Mouse (Mus musculus) lung, postnatal 10 days (tissue): ENCODE data around the gene Mllt10.
A peak's percentile ranks its signal among the peaks of the same experiment; 100 is the strongest.

Source experiments
- DNase-seq: peaks from one replicate; pipeline ENCODE4 v3.0.0; 2021

Mllt10 gene

GRCm38 (mm10) chr2:18055016-18055928 is at the start of gene Mllt10:
Gene Mllt10 (plus strand): TSS chr2:18055237.
- no peak for DNase-seq

GRCm38 (mm10) chr2:18011226-18011625 is 43.8 kb upstream of the Mllt10 start:
- no peak for DNase-seq

DNA sequence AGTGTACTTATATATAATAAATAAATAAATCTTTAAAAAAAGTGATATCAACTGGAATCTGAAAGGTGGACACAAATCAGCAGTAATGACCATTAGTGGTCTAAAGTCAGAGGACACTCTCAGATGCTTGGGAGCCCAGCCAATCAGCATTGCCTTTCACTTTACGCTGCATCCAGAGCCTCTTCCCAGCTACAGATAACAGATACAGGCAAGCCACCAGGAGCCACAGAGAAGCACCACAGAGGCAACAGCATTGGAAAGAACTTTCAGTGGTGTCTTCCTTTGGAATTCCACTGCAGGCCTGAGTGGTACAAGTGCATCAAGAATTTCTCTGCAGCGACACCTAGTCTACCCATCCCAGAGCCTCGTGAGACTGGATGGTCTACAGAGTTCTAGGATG is 42.2 kb upstream of the Mllt10 start:
- DNase-seq: no peak

- DNase-seq: no peak
These were observed 39.5 kb upstream of the Mllt10 start for GRCm38 (mm10) chr2:18015581-18015980.

GRCm38 (mm10) chr2:18016639-18017038 is 38.4 kb upstream of the Mllt10 start:
- no peak for DNase-seq

DNA sequence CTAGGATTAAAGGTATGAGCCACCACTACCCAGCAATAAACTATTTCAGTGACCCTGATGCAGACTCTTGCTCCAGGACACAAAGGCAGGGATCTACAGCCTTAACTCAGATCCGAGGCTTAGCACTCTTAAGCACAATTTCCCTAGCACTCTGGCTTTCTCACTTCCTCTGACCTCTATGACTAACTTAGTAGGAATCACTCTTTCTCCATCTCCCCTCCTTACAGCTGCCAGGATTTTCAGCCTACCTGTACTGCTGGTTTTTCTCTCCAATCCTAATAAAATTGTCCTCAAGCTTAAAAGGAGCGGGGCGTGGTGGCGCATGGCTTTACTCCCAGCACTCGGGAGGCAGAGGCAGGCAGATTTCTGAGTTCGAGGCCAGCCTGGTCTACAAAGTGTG is 37.7 kb upstream of the Mllt10 start:
- DNase-seq: no peak

GRCm38 (mm10) chr2:18019122-18019521 is 35.9 kb upstream of the Mllt10 start:
- DNase-seq: no peak

- no peak for DNase-seq
These were observed 32.2 kb upstream of the Mllt10 start for GRCm38 (mm10) chr2:18022886-18023285.

GRCm38 (mm10) chr2:18025116-18025515 is 29.9 kb upstream of the Mllt10 start:
- DNase-seq: no peak

GRCm38 (mm10) chr2:18025781-18026115 is 29.3 kb upstream of the Mllt10 start:
- no peak for DNase-seq

DNA sequence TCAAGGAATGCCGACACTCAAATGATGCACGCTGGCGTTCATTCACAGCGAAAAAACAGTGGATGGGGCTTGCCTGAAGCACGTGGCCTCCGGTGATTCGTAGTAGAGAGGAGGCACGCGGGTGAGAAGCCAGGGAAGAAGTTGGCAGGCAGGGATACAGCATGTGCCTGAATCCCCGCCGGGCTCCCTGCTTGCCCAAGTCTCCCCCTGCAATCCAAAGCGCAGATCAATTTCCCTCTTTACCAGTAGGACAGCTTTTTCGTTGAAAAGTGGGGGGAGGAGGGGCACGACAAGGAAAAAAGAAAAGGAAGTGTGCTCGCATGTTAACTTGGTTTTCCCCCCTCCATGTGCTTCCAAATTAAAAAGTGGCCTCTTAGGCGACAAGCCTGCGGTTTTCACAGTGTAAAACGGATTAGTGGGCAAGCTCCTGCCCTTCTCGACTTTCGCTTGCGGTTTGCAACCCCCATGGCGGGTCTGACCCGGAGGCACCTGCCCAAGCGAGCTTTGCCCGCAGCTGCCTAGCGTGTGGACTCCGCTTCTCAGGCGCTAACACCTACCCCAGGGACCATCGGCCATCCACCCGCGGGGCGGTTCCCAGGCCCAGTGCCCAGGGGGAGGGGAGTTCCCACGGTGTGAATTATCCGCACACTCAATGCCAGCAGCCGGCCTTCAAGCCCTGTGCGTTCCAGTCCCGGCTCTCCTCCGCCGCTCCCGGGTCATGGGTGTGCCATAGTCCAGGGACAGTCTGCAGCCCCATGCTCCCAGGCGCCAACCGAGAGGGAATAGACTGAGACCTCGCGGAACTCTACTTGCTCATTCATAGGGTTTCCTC is 28.7 kb upstream of the Mllt10 start:
- DNase-seq: peak; percentile 67

DNA sequence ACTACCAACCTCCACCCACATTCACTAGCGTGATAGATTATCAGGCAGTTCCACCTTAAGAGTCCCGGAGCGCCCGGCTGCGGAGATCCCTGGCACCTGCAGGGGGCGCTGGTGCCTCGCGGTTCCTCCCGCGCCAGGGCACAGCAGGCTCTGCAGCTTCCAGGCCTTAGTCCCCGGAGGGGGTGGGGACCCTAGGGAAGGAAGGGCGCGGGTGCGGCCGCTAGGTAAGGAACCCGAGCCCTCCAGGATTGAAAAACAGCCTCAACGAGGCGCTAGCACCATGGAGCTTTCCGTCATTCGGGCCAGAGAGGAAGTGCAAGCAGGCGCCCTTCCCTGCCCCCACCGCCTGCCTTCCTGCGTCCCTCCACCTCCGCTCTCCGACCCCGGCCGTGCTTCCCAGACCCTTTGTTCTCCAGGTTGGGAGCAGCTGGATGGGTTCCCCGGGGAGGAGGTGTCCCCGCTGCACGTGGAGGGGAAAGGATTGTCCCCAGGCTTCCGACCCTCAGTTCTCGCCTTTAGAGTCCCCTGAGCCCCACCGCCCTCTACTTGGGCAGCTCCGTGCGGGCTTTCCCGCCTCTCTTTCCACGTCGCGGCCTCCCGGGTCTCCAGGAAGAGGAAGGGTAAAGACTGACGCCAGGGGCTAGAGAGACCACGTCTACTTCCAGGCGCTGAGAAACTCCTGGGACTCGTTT is 27.4 kb upstream of the Mllt10 start:
- DNase-seq: peak; percentile 97

DNA sequence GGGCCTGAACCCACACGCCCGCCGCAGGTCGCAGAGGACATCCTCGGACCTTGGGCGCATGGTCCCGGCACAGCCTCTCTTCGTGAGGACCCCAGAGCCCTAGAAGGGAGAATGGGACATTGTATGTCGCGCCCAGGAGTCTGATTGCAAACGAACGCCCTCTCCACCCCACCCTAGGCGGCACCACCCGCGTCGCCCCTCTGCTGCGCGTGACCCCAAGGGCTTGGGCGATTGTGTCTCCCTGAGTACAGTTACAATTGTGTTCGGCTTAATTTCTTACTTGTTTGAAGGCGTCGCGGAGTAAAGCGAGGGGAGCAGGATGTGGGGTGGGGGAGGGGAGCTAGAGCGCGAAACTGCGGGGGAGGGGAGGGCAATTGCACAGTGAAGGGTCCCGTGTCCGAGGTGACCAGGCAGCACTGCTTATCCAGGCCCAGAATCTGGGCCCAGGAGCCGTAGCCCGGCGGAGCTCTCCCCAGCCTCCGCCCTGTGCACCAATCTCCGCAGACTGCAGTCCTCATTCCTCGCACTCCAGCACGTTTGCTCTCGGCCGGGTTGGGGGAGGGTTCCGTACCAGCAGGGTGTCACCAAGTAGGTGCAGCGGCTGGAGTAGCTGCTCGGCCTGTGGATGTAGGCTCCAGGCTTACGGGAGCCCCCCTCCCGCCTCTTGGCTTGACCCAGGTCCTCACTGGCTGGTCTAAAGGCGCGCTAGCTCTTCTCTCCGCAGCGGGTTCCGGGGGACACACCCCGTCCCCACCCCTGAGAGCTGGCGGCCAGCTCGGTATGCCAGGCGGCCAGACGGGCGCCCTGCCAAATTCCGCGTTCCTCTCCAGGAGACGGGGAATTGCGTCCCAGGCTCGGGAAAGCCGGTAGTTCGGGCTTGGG is 26.7 kb upstream of the Mllt10 start:
- peak; percentile 96 for DNase-seq

GRCm38 (mm10) chr2:18029656-18030055 is 25.4 kb upstream of the Mllt10 start:
- DNase-seq: no peak

GRCm38 (mm10) chr2:18030581-18030980 is 24.5 kb upstream of the Mllt10 start:
- DNase-seq: no peak

- DNase-seq: peak; percentile 34
These were observed 23.7 kb upstream of the Mllt10 start for GRCm38 (mm10) chr2:18031271-18031821.

- DNase-seq: peak; percentile 66
These were observed 23.1 kb upstream of the Mllt10 start for GRCm38 (mm10) chr2:18031831-18032537.

DNA sequence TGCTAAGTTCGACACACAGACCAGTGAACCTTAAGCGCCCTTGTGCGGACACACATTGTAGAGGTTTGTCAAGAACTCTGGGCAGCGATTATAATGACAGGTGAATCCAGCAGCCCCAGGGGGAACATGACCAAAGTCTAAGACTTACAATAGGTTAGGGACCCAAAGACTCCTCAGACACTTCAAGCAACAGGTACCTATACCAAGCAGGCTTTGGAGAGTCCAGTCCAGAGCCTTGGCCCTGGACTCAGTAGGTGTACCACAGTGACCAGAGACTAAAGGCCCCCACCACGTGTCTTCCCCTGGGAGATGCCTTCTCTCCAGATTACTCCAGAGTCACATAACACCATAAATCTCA is 22.5 kb upstream of the Mllt10 start:
- no peak for DNase-seq

GRCm38 (mm10) chr2:18033166-18034108 is 21.6 kb upstream of the Mllt10 start:
- DNase-seq: no peak
